Mouse (Mus musculus): ENCODE measurements around the gene Poldip2.
"Not testable (repeated sequence)": the region's sequence is repeated elsewhere in the genome, so short reads cannot be mapped to it uniquely, and the experiment has no call there.

Gene Poldip2

GRCm38 (mm10) chr11:78502909-78503650, 8.9 kb upstream of the Poldip2 start, which contains the start of gene Sebox:
Gene Sebox (plus strand): TSS chr11:78503447.
- DNase-seq, result no peak

- no peak for DNase-seq
Observed at GRCm38 (mm10) chr11:78505430-78505829, 6.6 kb upstream of the Poldip2 start.

- no peak for DNase-seq
Observed at GRCm38 (mm10) chr11:78509148-78509547, 2.8 kb upstream of the Poldip2 start.

GRCm38 (mm10) chr11:78513106-78513790, 1.3 kb downstream of the Poldip2 start:
- no peak for DNase-seq

GRCm38 (mm10) chr11:78515549-78516325, 3.7 kb downstream of the Poldip2 start:
- no peak for DNase-seq

GRCm38 (mm10) chr11:78518931-78519330, 6.9 kb downstream of the Poldip2 start:
- DNase-seq, result no peak

GRCm38 (mm10) chr11:78521880-78522279, 9.9 kb downstream of the Poldip2 start:
- no peak for DNase-seq

GRCm38 (mm10) chr11:78522481-78522997, 10.5 kb downstream of the Poldip2 start:
- no peak for DNase-seq

GRCm38 (mm10) chr11:78523241-78523955, 11.4 kb downstream of the Poldip2 start:
- no peak for DNase-seq

- DNase-seq, result no peak
Observed at GRCm38 (mm10) chr11:78524838-78525237, 12.8 kb downstream of the Poldip2 start.

GRCm38 (mm10) chr11:78528714-78529113, 16.7 kb downstream of the Poldip2 start:
- no peak for DNase-seq

- DNase-seq, result no peak
Observed at GRCm38 (mm10) chr11:78530001-78530400, 18.0 kb downstream of the Poldip2 start.

- no peak for DNase-seq
Observed at GRCm38 (mm10) chr11:78531046-78531445, 19.1 kb downstream of the Poldip2 start.

- DNase-seq, result not testable (repeated sequence)
Observed at GRCm38 (mm10) chr11:78531515-78531914, 19.5 kb downstream of the Poldip2 start.

- DNase-seq, result no peak
Observed at GRCm38 (mm10) chr11:78534516-78534915, 22.5 kb downstream of the Poldip2 start.

- DNase-seq, result no peak
Observed at GRCm38 (mm10) chr11:78535376-78536079, 23.5 kb downstream of the Poldip2 start.

- DNase-seq, result peak; percentile 97 to 99
Observed at GRCm38 (mm10) chr11:78536080-78536689, 24.2 kb downstream of the Poldip2 start, which contains the start of the genes Tnfaip1 and Ift20. Gene Tnfaip1 (minus strand): TSS chr11:78536332. Gene Ift20 (plus strand): TSS chr11:78536361.

GRCm38 (mm10) chr11:78536690-78537084, 24.7 kb downstream of the Poldip2 start:
- no peak for DNase-seq

GRCm38 (mm10) chr11:78540358-78540757, 28.4 kb downstream of the Poldip2 start:
- no peak for DNase-seq

GRCm38 (mm10) chr11:78544449-78545111, 32.6 kb downstream of the Poldip2 start:
- no peak for DNase-seq

- no peak for DNase-seq
Observed at GRCm38 (mm10) chr11:78545181-78545580, 33.2 kb downstream of the Poldip2 start.

Data from thymus, adult 18-20 months (tissue).